Mouse (Mus musculus) stomach, embryonic 14.5 days (tissue): ENCODE results near the gene Cpvl. TPM values are rescaled to one million over a fixed set of nuclear protein-coding genes. Genes with fewer than 3 reads are reported as not detected.

Experiments used
- ATAC-seq: fragments of 200-750 bp; cut with Nextera tagmentation; 2 replicates; pipeline ENCODE4 v1.8.0; 2017; ENCODE audit warnings: low read depth, moderate TSS enrichment; ENCODE audit not compliant: insufficient number of reproducible peaks, insufficient read depth, low FRiP score
- H3K27ac ChIP-seq: fragments of 300-500 bp; sonication (generic); 2 replicates; pipeline ENCODE4 v1.5.1; 2014; ENCODE audit warnings: mild to moderate bottlenecking, low read length, moderate library complexity, mixed read lengths
- H3K27me3 ChIP-seq: fragments of 300-500 bp; sonication (generic); 2 replicates; pipeline ENCODE4 v1.6.1; 2014; ENCODE audit warnings: low read length, control low read depth, mixed read lengths; ENCODE audit not compliant: control insufficient read depth, insufficient read depth
- H3K36me3 ChIP-seq: fragments of 300-500 bp; sonication (generic); 2 replicates; pipeline ENCODE4 v1.6.1; 2014; ENCODE audit warnings: mild to moderate bottlenecking, control low read depth, low read length, moderate library complexity, mixed read lengths; ENCODE audit not compliant: control insufficient read depth, insufficient read depth
- H3K4me1 ChIP-seq: fragments of 300-500 bp; sonication (generic); 2 replicates; pipeline ENCODE4 v1.6.1; 2014; ENCODE audit warnings: low read length, control low read depth, mixed read lengths; ENCODE audit not compliant: control insufficient read depth, insufficient read depth
- H3K4me2 ChIP-seq: fragments of 300-500 bp; sonication (generic); replicated peaks from 2 replicates; pipeline ENCODE4 v1.6.1; 2014; ENCODE audit warnings: low read depth, low read length, control low read depth
- H3K4me3 ChIP-seq: fragments of 300-500 bp; sonication (generic); 2 replicates; pipeline ENCODE4 v1.5.1; 2014; ENCODE audit warnings: low read depth, low read length, control low read depth
- H3K9ac ChIP-seq: fragments of 300-500 bp; sonication (generic); replicated peaks from 2 replicates; pipeline ENCODE4 v1.6.1; 2014; ENCODE audit warnings: low read depth, mild to moderate bottlenecking, control low read depth, low read length, moderate library complexity, mixed read lengths
- H3K9me3 ChIP-seq: fragments of 300-500 bp; sonication (generic); 2 replicates; pipeline ENCODE4 v1.6.1; 2016; ENCODE audit warnings: low read depth, low read length, control low read depth; ENCODE audit not compliant: control insufficient read depth
- WGBS: fragments of 180-500 bp; shearing (Covaris S2); extraction: QIAGEN DNeasy Blood & Tissue Kit; methylation state at CpG from one replicate; pipeline ENCODE4 v1.1.7; 2014; 5-methylcytosine and 5-hydroxymethylcytosine counted together
- polyA plus RNA-seq: library from polyadenylated mRNA; unstranded; fragments of >200 nt; fragmentation: Nextera tagmentation; extraction: Ambion mirVana; gene quantifications from 2 replicates; pipeline ENCODE4 v1.2.1, GENCODE M21; 2014

Gene Cpvl
- polyA plus RNA-seq, 1 experiment from 2014 or later: not detected

GRCm38 (mm10) chr6:53906051-53906462 lies 72.4 kb downstream of the Cpvl start:
- Histone ChIP-seq H3K9ac (no peak overlapping the region), H3K36me3 (no peaks in the 10 kb centered on the region), H3K4me1 (peaks cover 18% of the 10 kb centered on the region; the same call in 1 of the 2 replicates), H3K4me2 (no peak overlapping the region), H3K27ac (no peak overlapping the region; the same call in 1 of the 2 replicates), H3K9me3 (no peaks in the 10 kb centered on the region), H3K4me3 (no peak overlapping the region), H3K27me3 (no peaks in the 10 kb centered on the region)
- no peak for ATAC-seq
- 32% methylated on average over 1 of the region's 1 CpGs for WGBS

- Histone ChIP-seq H3K36me3 (no peaks in the 10 kb centered on the region), H3K9me3 (no peaks in the 10 kb centered on the region), H3K27ac (no peak overlapping the region), H3K27me3 (no peaks in the 10 kb centered on the region), H3K4me3 (no peak overlapping the region), H3K4me2 (no peak overlapping the region), H3K9ac (no peak overlapping the region), H3K4me1 (peaks cover 18% of the 10 kb centered on the region; the same call in 1 of the 2 replicates)
- ATAC-seq: no peak
- WGBS: 64% methylated on average over 4 of the region's 4 CpGs
Measured at GRCm38 (mm10) chr6:53905576-53905975, 72.9 kb downstream of the Cpvl start.

GRCm38 (mm10) chr6:53904703-53905395 lies 73.6 kb downstream of the Cpvl start:
- 70% methylated on average over 4 of the region's 4 CpGs for WGBS
- Histone ChIP-seq H3K4me2 (no peak overlapping the region), H3K4me1 (peaks cover 21% of the 10 kb centered on the region; the same call in 1 of the 2 replicates), H3K36me3 (no peaks in the 10 kb centered on the region), H3K27ac (peak overlapping the region; percentile 76), H3K27me3 (no peaks in the 10 kb centered on the region), H3K9me3 (no peaks in the 10 kb centered on the region), H3K9ac (no peak overlapping the region), H3K4me3 (no peak overlapping the region)
- ATAC-seq: no peak

- H3K27me3 ChIP-seq: no peaks in the 10 kb centered on the region
- H3K27ac ChIP-seq: peak overlapping the region; percentile 76
- peaks cover 21% of the 10 kb centered on the region; the same call in 1 of the 2 replicates for H3K4me1 ChIP-seq
- H3K9ac ChIP-seq: no peak overlapping the region
- no peak overlapping the region for H3K4me2 ChIP-seq
- H3K9me3 ChIP-seq: no peaks in the 10 kb centered on the region
- ATAC-seq: no peak
- 51% methylated on average over 3 of the region's 3 CpGs for WGBS
- H3K4me3 ChIP-seq: no peak overlapping the region
- no peaks in the 10 kb centered on the region for H3K36me3 ChIP-seq
Measured at GRCm38 (mm10) chr6:53904186-53904585, 74.3 kb downstream of the Cpvl start.

- no peak overlapping the region for H3K4me2 ChIP-seq
- 72% methylated on average over 8 of the region's 8 CpGs for WGBS
- peaks cover 21% of the 10 kb centered on the region; the same call in 1 of the 2 replicates for H3K4me1 ChIP-seq
- no peaks in the 10 kb centered on the region for H3K36me3 ChIP-seq
- no peak overlapping the region for H3K4me3 ChIP-seq
- H3K9ac ChIP-seq: no peak overlapping the region
- no peaks in the 10 kb centered on the region for H3K9me3 ChIP-seq
- no peaks in the 10 kb centered on the region for H3K27me3 ChIP-seq
- no peak overlapping the region for H3K27ac ChIP-seq
- ATAC-seq: no peak
Measured at GRCm38 (mm10) chr6:53901741-53902140, 76.7 kb downstream of the Cpvl start.

GRCm38 (mm10) chr6:53897872-53898464 lies 80.5 kb downstream of the Cpvl start:
- no peak overlapping the region for H3K4me3 ChIP-seq
- 0 out of 2 replicates have a peak, but pooled peaks cover 3% of the 10 kb centered on the region for H3K4me1 ChIP-seq
- H3K4me2 ChIP-seq: no peak overlapping the region
- H3K27me3 ChIP-seq: no peaks in the 10 kb centered on the region
- H3K9me3 ChIP-seq: no peaks in the 10 kb centered on the region
- no peak for ATAC-seq
- WGBS: 59% methylated on average over 7 of the region's 7 CpGs
- H3K9ac ChIP-seq: no peak overlapping the region
- no peaks in the 10 kb centered on the region for H3K36me3 ChIP-seq
- H3K27ac ChIP-seq: no peak overlapping the region

- no peaks in the 10 kb centered on the region for H3K36me3 ChIP-seq
- no peak overlapping the region for H3K4me2 ChIP-seq
- H3K4me1 ChIP-seq: 0 out of 2 replicates have a peak, but pooled peaks cover 3% of the 10 kb centered on the region
- H3K4me3 ChIP-seq: no peak overlapping the region
- H3K9ac ChIP-seq: no peak overlapping the region
- no peaks in the 10 kb centered on the region for H3K27me3 ChIP-seq
- no peak for ATAC-seq
- no peak overlapping the region for H3K27ac ChIP-seq
- whole genome bisulfite sequencing: 83% methylated on average over 6 of the region's 6 CpGs
- no peaks in the 10 kb centered on the region for H3K9me3 ChIP-seq
Measured at GRCm38 (mm10) chr6:53897126-53897525, 81.3 kb downstream of the Cpvl start.

- no peaks in the 10 kb centered on the region for H3K27me3 ChIP-seq
- 41% methylated on average over 3 of the region's 3 CpGs for WGBS
- H3K27ac ChIP-seq: no peak overlapping the region
- no peaks in the 10 kb centered on the region for H3K9me3 ChIP-seq
- no peak for ATAC-seq
- H3K4me1 ChIP-seq: no peaks in the 10 kb centered on the region
- no peaks in the 10 kb centered on the region for H3K36me3 ChIP-seq
- no peak overlapping the region for H3K4me2 ChIP-seq
- H3K9ac ChIP-seq: no peak overlapping the region
- no peak overlapping the region for H3K4me3 ChIP-seq
Measured at GRCm38 (mm10) chr6:53893731-53894130, 84.7 kb downstream of the Cpvl start.
